Mouse (Mus musculus): ENCODE data around the gene Vmn2r37. TPM values are rescaled to one million over a fixed set of nuclear protein-coding genes. Genes with fewer than 3 reads are reported as not detected.
"Not testable (repeated sequence)": the region's sequence is repeated elsewhere in the genome, so short reads cannot be mapped to it uniquely, and the experiment has no call there.

Vmn2r37 gene
- not detected for total RNA-seq (2018; cell fraction: chromatin; rRNA removed)
- total RNA-seq (2018; cell fraction: cytosol; rRNA removed): not detected
- total RNA-seq (2018; cell fraction: nucleus; rRNA removed): not detected
- not detected in 3 replicates for polyA plus RNA-seq (2018)

GRCm38 (mm10) chr7:9223553-9223952 lies at the start of gene Vmn2r37:
Gene Vmn2r37, minus strand, starts transcription at chr7:9223653.
- H3K4me3 ChIP-seq (ENCODE audit: inconsistent target); H3K27ac ChIP-seq; H3K79me2 ChIP-seq (ENCODE audit: inconsistent target); H3K36me3 ChIP-seq (ENCODE audit: inconsistent target): not testable (repeated sequence)
- WGBS (ENCODE audit: missing documents): 88% methylated on average over 1 of the region's 2 CpGs

Other genes with a start within 250 kb of the Vmn2r37 start
- not detected in 3 replicates for gene Vmn2r39, start 192.9 kb downstream of the Vmn2r37 start, polyA plus RNA-seq (2018)
- gene Vmn2r38, start 125.8 kb downstream of the Vmn2r37 start, polyA plus RNA-seq (2018): not detected in 3 replicates